Mouse (Mus musculus) left cerebral cortex, postnatal 36 days (tissue): ENCODE measurements around the gene Tigd3. TPM values are rescaled to one million over a fixed set of nuclear protein-coding genes. Genes with fewer than 3 reads are reported as not detected.

Experiments
- DNase-seq, 2 experiments: peaks; one replicate each; pipeline ENCODE4 v3.0.0; 2021 to 2022; ENCODE audit warnings: low spot score in 2 of 2, mixed read lengths in 1 of 2
- intact Hi-C: fragments of 180-260 bp; cut with DNase I; formaldehyde crosslinking; loops from one replicate; pipeline ENCODE4 v1.15.1; 2025
- total RNA-seq, 2 experiments: library from RNA; stranded (reverse); gene quantifications; 2 replicates each; pipeline ENCODE4 v1.2.3; 2021

Gene Tigd3
- total RNA-seq, 2 experiments from 2014 or later, result 4.3 to 4.5 TPM

DNA sequence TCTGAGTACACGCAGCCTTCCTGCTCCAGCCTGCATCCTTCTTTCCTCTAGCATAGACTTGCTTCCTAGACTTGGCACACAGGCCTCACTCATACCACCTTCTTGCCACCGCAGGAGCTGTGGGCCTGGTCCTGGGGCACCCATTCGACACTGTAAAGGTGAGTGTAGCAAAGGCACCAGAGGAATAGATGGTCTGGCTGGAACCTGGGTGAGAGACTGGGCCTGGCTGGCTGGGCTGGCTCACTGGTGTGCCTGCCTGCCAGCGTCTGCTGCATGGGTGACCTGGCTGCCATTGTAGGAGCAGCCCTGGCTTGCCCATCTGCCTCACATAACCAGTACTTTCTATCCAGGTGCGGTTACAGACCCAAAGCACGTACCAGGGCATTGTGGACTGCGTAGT, 14.2 kb downstream of the Tigd3 start:
- no peak for DNase-seq
- intact Hi-C loops, result loop anchor here (2.0 to 10.0 kb wide), 2 partner anchors 93 to 165 kb away; no protein-coding TSS in a partner anchor

DNA sequence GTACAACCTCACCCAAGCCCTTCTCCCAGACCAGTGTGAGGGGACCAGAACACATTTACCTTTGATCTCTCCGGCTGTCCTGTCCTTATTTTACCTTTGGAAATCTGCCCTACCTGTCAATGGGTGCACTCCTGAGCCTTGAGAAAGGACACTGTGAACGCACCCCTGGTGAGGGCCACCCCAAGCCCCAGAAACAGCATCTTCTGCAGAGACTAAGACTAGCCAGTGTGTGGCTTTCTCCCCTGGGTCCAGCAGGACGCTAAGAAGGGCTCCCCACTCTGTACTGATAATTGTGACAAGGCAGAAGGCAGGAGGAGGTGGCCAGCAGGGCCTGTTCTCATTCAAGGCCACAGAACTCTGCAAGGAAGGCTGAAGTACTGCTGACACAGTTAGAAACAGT, 15.0 kb downstream of the Tigd3 start:
- intact Hi-C loops, result loop anchor here (2.0 to 10.0 kb wide), 2 partner anchors 92 to 164 kb away; no protein-coding TSS in a partner anchor

DNA sequence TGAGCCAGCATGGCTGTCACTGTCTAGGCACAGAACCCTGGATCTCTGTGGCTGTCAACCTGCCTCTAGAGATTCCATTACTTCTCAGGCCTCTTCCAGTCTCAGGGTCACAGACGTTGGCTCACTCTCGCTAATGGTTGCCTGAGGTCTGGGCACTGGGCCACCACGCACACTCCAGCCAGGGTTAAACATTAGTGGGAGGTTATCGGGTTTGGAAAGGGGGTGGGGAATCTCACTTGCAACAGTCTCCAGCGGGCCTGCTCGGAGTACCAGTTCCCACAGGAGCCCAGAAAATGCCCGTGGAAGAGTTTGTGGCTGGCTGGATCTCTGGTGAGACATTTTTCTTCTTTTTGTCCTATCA, 15.6 kb downstream of the Tigd3 start:
- no peak for DNase-seq
- intact Hi-C loops, result loop anchor here (2.0 to 10.0 kb wide), 2 partner anchors 92 to 164 kb away; no protein-coding TSS in a partner anchor

More for the DNA sequence above, 15.0 kb downstream of the Tigd3 start:
- DNase-seq, result no peak

DNA sequence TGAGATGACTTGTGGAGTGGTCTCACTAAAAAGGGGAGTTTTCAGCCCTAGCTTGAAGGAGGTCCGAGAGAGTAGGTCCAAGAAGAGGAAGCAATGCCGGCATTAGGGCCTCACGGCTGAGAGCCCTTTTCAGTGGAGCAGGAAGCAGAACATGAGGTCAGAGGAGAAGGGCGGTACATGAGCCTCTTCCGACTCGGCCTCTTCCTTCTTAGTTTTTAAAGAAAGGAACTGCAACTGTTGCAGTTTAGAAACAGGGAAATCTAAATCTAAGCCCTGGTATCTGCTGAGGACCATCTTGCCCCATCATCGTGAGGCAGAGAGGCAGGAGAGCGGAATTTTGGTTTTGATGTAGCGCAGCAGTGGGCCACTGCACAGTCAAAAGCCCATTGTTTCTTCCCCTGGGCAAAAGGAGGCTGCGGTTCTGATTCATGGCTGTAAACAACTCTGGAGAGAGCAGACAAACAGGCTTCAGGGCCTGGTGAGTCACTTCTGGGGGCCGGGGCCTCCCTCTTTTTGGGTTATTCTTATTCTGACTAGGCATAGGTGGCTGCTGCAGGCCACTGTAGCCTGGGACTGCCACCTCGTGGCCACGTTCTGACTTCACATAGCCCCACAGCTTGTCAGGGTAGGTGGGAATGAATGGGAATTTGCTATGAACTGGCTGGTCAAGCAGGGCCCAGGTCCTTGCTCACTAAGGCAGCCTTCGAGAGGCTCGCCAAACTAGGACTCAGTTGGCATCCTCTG, 16.2 kb downstream of the Tigd3 start, which contains the start of gene Slc25a45:
Gene Slc25a45 (plus strand): TSS at position 191 of the 744 bp plus-strand sequence.
- intact Hi-C loops, result loop anchor here (2.0 to 10.0 kb wide), 2 partner anchors 91 to 163 kb away; no protein-coding TSS in a partner anchor
- peak; percentile 69 to 70 for DNase-seq

DNA sequence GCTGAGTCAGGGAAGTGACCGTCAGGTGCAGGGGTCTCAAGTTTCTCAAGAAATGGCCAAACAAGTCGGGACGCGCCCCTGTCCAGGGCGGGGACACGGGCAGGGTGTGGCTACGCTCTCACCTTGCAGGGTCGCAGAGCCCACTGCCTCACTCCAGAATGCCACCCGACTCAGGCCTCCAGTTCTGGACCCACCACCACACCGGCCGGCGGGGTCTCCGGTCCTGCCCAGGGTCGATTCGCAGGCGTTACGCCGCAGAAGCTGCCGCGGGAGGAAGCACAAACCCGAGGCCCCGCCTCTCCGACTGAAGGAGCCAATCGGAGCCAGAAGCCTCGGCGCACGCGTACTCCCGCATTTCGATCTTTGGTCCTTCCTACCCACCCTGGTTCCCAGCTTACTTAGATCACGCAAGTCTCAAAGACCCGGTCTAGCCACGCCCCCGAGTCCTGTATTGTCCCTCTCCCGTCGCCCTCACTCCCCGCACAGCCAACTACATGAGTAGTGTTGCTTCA, 18.9 kb downstream of the Tigd3 start, which contains the start of gene Frmd8:
Gene Frmd8 (minus strand): TSS at position 306 of the 512 bp plus-strand sequence.
- intact Hi-C loops, result loop anchor here (10.0 kb wide), 1 partner anchor 160 kb away; no protein-coding TSS in a partner anchor
- peak; percentile 89 to 90 for DNase-seq

DNA sequence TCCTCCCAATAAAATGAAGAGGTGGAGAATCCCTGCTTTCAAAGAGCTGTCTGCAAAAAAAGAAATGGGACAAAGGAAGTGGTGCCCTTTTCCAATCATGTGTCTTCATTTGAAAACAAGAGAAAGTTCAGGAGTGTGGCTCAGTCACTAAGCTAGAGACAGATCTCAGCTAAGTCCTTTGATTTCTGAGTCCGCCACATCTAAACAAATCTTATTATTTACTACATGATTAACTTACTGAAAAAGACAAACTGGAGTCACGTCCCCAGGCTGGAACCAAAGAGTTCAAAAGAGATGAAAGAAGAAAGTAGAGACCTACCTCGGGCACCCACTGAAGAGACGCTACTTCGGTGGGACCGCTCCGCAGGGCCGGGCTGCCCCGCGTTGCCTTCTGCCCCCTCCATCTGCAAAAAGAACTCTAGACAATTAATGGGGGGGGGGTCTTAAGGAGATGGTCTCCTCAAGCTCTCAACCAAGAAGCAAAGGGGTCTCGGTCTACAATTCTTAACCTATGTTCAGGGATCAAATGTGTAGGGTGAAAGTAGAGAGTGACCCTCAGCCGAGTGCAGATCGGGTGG, 19.5 kb downstream of the Tigd3 start:
- intact Hi-C loops, result loop anchor here (10.0 kb wide), 1 partner anchor 160 kb away; no protein-coding TSS in a partner anchor

DNA sequence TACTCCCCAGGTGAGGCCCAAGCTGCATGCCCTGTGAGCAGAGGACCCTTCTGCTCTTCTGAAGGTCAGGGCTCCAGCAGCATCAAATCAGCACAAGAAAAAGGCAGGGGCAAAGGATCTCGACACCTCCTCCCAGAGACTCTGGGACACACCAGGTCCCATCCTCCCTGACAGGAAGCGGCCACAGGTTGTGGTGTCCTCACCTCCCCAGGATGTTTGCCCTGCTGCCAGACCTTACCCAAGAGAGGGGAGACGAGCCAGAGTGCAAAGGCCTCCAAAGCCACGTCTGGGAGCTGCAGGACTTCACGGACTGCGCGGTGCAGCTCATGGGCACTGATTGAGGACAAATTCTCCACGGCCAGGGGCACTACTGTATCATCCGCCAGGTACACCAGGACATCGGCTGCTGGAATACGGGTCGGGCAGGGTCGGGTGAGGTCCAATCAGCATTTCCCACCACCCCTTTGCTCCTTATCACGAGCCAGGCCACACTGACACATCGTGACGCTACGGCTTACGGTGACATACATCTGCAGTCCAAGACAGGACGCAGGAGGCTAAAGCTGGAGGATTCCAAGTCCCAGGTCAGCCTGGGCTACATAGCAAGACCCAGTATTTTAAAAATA, 20.9 kb downstream of the Tigd3 start:
- no peak for DNase-seq
- intact Hi-C loops, result loop anchor here (10.0 kb wide), 1 partner anchor 158 kb away; no protein-coding TSS in a partner anchor

More for the DNA sequence above, 19.5 kb downstream of the Tigd3 start:
- no peak for DNase-seq

DNA sequence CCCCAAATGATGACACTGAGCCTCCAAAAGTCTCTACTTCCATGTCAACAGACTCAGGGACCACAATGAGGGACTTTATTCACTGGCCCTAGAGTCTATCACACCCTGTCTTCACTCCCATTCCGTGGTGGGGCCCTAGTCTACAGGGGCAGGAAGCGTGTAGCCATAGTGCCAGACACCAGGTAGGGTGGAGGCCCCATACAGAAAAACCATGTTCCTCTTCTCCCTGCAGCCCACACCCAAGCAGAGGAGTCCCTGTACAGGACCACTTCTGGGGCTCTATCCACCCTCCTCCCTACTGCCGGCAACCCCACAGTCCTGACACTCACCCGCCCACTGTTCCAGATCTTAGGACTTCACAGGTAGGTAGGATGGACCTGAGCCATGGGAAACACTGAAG, 21.4 kb downstream of the Tigd3 start:
- intact Hi-C loops, result loop anchor here (10.0 kb wide), 1 partner anchor 158 kb away; no protein-coding TSS in a partner anchor
- DNase-seq, result no peak

DNA sequence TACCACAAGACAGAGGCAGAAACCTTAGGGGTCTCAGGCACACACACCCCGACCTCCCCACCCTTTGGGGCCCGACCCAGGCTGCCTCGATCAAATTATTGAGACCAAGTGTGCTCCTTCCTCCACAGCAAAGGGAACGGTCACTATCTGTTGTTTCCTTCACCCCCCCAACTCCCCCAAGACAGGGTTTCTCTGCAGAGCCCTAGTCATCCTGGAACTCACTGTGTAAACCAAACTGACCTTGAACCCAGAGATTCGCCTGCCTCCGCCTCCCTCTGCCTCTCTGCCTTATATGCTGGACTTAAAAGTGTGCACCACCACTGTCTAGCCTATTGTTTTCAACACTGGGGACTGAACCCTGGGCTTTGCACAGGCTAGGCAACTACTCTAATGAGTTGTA, 22.3 kb downstream of the Tigd3 start:
- no peak for DNase-seq
- intact Hi-C loops, result loop anchor here (10.0 kb wide), 1 partner anchor 157 kb away; no protein-coding TSS in a partner anchor

DNA sequence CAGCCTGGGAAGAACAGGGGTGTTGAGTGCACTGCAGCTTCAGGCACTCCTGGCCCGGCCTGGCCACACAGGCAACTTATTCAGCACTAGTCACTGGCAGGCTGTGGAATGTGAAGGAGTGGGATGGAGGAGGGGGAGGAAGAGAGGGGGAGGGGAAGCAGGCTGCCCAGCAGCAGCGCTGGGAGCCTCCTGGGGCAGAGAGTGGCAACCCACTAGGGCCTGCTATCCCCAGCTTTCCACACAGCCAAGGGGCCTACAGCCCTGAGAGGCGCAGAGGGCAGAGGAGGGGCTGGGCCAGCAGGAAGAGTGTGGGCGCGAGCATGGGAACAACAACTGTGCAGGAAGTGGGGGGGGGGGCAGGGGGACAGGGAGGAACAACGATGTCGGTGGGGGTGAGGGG, 22.7 kb downstream of the Tigd3 start:
- DNase-seq, result no peak
- intact Hi-C loops, result loop anchor here (10.0 kb wide), 1 partner anchor 156 kb away; no protein-coding TSS in a partner anchor

DNA sequence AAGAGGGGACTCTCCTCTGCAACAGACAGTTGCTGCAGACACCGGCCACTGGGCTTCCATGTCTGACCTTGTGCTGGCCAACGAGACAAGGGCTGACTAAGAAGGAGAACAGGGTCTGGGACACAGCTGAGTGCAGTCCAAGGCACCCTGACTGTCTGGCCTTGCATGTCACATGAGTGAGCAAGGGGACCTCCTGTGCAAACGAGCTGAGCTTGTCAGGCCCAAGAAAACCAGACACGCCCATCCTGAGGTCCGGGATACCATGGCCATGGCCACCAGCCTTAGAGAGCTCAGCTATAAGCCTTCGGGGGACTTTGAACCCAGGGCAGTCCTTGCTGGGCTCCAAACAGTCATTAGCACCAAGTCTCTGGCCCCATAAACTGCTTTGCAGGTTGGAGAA, 25.9 kb downstream of the Tigd3 start:
- DNase-seq, result no peak
- intact Hi-C loops, result no loop called here

DNA sequence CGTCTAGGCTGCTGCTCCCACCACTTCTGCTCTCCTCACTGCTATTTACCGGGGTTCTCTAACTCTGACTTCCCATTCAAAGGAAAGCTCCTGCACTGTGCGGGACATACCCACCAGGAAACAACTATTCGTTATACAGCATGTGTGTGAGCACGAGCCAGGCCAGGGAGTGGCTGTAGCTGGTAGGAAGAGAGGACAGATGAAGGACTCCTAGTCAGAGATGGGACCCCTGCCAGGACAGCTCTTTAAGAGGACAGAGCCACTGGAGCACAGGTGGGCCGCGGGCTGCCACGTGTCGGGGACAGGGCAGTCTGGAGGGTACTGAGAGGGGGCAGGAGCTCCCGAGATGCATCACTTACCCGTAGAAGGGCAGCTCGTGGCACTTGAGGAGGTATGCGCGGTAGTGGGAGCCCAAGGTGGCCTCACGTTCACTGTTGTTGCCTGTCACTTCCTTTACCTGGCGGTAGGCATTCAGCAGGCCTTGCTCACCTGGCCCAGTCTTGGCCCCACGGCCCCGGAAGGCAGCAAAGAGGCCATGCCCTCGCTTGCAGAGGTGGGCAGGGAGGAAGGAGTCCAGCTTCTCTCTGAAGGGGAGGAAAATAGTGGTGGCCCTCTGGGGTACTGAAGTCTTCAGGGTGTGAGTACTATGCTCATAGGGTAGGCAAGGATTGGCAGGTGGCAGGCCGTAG, 29.1 kb downstream of the Tigd3 start:
- intact Hi-C loops, result no loop called here

DNA sequence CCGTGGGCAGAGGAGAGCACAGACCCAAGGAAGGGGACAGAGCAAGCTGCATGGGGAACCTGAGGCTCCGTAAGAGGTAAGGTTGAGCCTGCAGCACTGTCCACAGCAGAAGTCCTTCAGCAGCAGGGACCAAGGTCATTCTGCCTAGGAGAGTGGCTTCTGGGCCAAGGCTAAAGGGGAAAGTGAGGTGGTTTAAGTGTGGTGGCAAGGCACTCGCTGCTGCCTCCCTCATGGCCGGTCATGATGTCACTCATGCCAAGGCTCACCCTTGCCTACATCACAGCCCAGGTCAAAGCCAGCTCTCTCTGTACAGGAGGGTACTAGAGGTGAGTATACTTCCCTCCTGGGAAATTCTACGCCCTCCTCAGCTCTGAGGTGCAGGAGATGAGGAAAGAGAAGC, 30.2 kb downstream of the Tigd3 start:
- intact Hi-C loops, result no loop called here

More for the DNA sequence above, 29.1 kb downstream of the Tigd3 start:
- DNase-seq, result no peak

DNA sequence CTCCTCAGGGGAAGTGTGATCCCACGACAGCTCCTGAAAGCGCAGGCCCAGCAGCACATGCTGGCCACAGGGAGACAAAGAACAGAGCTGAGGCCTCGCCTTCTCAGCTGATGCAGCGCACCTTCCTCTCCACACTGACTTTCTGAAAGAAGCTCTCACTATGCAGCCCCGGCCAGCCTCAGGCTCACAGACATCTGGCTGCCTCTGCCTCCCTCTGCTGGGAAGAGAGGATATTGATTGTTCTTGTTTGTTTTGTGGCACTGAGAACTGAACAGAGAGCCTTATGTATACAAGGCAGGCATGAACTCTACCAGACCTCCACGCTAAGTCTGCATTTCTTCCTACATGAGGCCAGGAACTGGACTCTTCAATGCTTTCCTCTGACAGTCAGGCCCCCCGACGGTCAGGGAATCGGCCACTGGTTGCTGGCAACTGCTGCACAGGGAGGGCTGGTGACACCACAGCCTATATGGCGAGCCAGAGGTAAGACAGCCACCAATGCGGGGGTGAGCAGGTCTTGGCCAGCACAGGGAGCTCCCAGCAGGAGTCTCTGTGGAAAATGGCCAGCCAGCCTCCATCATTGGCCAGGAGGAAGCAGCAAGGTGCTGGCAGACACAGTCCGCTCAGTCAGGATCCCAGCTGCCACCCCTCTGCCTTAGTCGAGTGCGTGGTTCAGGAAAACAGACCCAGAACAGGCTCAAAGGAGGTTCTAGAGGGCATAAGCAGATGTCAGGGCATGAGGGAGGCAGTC, 31.4 kb downstream of the Tigd3 start:
- intact Hi-C loops, result no loop called here
- no peak for DNase-seq

More for the DNA sequence above, 30.2 kb downstream of the Tigd3 start:
- DNase-seq, result no peak

DNA sequence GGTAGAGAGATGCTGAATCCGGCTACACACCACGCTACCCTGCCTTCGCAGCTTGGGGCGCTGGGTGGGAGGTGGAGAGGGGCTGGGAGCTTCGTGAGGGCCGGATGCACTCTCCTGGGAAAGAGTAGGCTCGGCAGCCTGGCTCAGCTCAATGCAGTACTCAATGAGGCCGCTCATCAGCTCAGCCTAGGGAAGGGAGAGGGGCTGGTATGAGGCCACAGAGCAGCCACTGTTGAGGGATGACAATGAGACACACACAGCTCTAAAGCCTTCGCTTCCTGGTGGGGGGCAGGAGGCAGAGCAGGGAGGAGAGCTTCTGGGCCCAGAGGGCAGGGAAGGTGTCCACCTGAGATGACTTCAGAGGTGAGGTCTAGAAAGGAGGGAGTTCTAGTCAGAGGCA, 37.3 kb downstream of the Tigd3 start:
- intact Hi-C loops, result no loop called here
- DNase-seq, result no peak

DNA sequence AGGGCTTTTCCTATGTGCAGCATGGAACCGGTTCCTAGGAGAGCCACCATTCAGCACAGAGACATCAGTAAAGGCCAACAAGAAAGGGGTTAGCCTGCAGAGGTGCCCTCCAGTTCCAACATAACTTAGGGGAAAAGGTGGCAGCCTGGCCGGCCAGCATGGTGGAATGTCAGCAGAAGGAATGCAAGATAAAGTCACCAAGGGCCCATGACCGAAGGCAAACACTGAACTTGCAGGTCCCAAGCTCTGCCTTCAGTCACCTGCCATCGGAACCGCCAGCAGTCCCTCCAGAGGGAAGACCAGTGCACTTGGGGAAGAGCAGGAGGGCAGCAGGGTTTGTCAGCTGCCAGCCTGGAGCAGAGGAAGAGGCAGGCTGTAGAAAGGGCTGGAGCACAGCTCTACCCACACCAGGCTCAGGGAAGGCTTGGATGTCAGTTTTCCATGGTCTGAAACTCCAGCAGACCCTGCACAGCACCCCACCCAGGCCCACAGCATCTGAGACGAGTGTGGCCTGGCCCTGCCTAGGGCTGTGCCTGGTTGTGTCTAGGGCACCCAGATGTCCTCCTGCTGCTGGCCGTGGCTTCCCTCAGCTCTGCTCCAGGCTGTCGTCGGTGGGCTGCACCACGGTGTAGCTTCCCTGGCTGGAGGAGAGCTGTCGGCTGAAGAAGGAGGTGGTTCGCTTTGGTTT, 41.8 kb downstream of the Tigd3 start:
- intact Hi-C loops, result no loop called here

DNA sequence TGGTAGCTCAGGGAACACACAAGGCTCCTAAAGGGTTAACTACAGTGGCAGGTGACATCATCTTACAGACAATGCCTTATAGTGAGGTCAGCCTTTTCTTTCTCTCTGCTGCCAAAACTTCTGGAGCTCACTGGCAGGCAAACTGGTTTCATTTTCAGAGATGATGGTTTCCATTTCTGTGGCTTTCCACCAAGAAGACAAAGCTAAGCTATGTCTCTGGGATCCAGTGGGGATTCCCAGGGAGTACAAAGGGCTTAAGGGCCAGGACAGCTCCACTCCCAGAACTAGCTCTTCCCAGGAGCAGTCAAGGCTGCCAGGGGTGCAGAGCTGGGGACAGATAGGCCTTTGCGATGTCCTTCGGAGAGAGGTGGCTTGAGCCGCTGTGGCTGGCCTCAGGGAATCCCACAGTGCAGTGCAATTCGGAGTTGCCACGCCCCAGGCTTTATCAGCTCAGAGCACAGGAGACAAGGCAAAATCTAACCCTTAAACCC, 42.4 kb downstream of the Tigd3 start:
- intact Hi-C loops, result no loop called here
- no peak for DNase-seq

More for the DNA sequence above, 41.8 kb downstream of the Tigd3 start:
- no peak for DNase-seq

DNA sequence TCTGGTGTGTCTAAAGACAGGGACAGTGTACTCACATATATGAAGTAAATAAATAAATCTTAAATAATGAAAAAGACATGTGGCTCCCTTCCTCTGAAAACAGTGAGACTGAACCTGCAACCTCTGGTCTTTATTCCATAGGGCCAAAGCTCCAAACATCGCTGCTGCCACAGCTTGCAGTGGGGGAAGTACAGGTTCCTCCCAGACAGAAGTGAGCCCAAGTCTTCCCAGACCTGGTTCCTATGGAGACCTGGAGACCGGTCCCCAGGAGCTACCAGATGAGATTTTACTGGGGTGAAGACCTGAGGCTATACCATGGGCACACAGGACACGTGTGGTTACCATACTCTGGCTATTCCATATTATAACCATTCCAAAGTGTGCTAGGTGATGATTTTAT, 43.1 kb downstream of the Tigd3 start:
- intact Hi-C loops, result loop anchor here (1.0 kb wide), 1 partner anchor 58 kb away; no protein-coding TSS in a partner anchor
- DNase-seq, result no peak
